Mouse (Mus musculus) colon, adult 2 months (tissue): Measurements from ENCODE around the gene Zmym3. TPM values are rescaled to one million over a fixed set of nuclear protein-coding genes. Genes with fewer than 3 reads are reported as not detected.

Source experiments
- polyA plus RNA-seq: library from polyadenylated mRNA; depleted of rRNA; stranded (reverse); fragments of >200 nt; gene quantifications from 2 replicates; pipeline ENCODE4 v1.2.3, GENCODE M21; 2012; rRNA removed

Zmym3 gene
- 16.7 and 17.9 TPM in 2 replicates for polyA plus RNA-seq

GRCm38 (mm10) chrX:101420700-101421095, at the start of gene Zmym3:
Gene Zmym3, minus strand, starts transcription at chrX:101420849.

GRCm38 (mm10) chrX:101448886-101449475, 28.3 kb upstream of the Zmym3 start, which contains the start of gene Itgb1bp2:
Gene Itgb1bp2, plus strand, starts transcription at chrX:101449088.

GRCm38 (mm10) chrX:101429142-101429949, 8.7 kb upstream of the Zmym3 start, which contains the start of gene Nono:
Gene Nono, plus strand, starts transcription at chrX:101429318.

GRCm38 (mm10) chrX:101376190-101376968, 44.3 kb downstream of the Zmym3 start, which contains the start of gene Gjb1:
Gene Gjb1, plus strand, starts transcription at chrX:101376378.

Other genes starting within 250 kb of the Zmym3 start
- gene Snx12, start 198.3 kb downstream of the Zmym3 start, polyA plus RNA-seq: 12.6 and 13.5 TPM in 2 replicates
- gene Foxo4, start 166.3 kb downstream of the Zmym3 start, polyA plus RNA-seq: 36.6 and 48.0 TPM in 2 replicates
- not detected in 2 replicates for gene Gm614, start 156.9 kb downstream of the Zmym3 start, polyA plus RNA-seq
- gene Il2rg, start 152.6 kb downstream of the Zmym3 start, polyA plus RNA-seq: 6.0 and 7.7 TPM in 2 replicates
- gene Gm20489, start 151.8 kb downstream of the Zmym3 start, polyA plus RNA-seq: not detected in 2 replicates
- gene Med12, start 146.8 kb downstream of the Zmym3 start, polyA plus RNA-seq: 127 and 135 TPM in 2 replicates
- gene Nlgn3, start 121.7 kb downstream of the Zmym3 start, polyA plus RNA-seq: 0.37 and 0.51 TPM in 2 replicates
- gene Gjb1, start 44.5 kb downstream of the Zmym3 start, polyA plus RNA-seq: 73.5 and 91.6 TPM in 2 replicates
- 53.8 and 58.2 TPM in 2 replicates for gene Nono, start 8.5 kb upstream of the Zmym3 start, polyA plus RNA-seq
- 0.51 and 0.76 TPM in 2 replicates for gene Itgb1bp2, start 28.2 kb upstream of the Zmym3 start, polyA plus RNA-seq
- 1.5 and 2.6 TPM in 2 replicates for gene Taf1, start 111.9 kb upstream of the Zmym3 start, polyA plus RNA-seq
- 36.0 and 36.7 TPM in 2 replicates for gene Ogt, start 219.2 kb upstream of the Zmym3 start, polyA plus RNA-seq